Mouse (Mus musculus) kidney, postnatal 0 days (tissue): Measurements from ENCODE around the gene Ccr9. TPM values are rescaled to one million over a fixed set of nuclear protein-coding genes. Genes with fewer than 3 reads are reported as not detected.
"Not testable (repeated sequence)": the region's sequence is repeated elsewhere in the genome, so short reads cannot be mapped to it uniquely, and the experiment has no call there.

Experiments
- ATAC-seq: fragments of 200-750 bp; cut with Nextera tagmentation; replicated peaks from 2 replicates; pipeline ENCODE4 v1.8.0; 2017; ENCODE audit warnings: low read depth, moderate number of reproducible peaks, moderate TSS enrichment, moderate library complexity; ENCODE audit not compliant: low FRiP score
- DNase-seq: peaks from one replicate; pipeline ENCODE4 v3.0.0-alpha.2; 2016; ENCODE audit warnings: low spot score
- H3K27ac ChIP-seq: fragments of 300-500 bp; sonication (generic); 2 replicates; pipeline ENCODE4 v1.5.1; 2014; ENCODE audit warnings: mild to moderate bottlenecking
- H3K27me3 ChIP-seq: fragments of 300-500 bp; sonication (generic); 2 replicates; pipeline ENCODE4 v1.6.1; 2014; ENCODE audit warnings: low read length, mixed read lengths; ENCODE audit not compliant: insufficient read depth
- H3K36me3 ChIP-seq: fragments of 300-500 bp; sonication (generic); 2 replicates; pipeline ENCODE4 v1.6.1; 2014; ENCODE audit warnings: low read length, mixed read lengths; ENCODE audit not compliant: insufficient read depth
- H3K4me1 ChIP-seq: fragments of 300-500 bp; sonication (generic); replicated peaks from 2 replicates; pipeline ENCODE4 v1.6.1; 2014; ENCODE audit warnings: antibody characterized with exemption, low read length, mixed read lengths; ENCODE audit not compliant: insufficient read depth
- H3K4me2 ChIP-seq: fragments of 300-500 bp; sonication (generic); 2 replicates; pipeline ENCODE4 v1.6.1; 2014; ENCODE audit warnings: mild to moderate bottlenecking, low read length, moderate library complexity, mixed read lengths
- H3K4me3 ChIP-seq: fragments of 300-500 bp; sonication (generic); replicated peaks from 2 replicates; pipeline ENCODE4 v1.5.1; 2014; ENCODE audit warnings: low read depth, low read length
- H3K9ac ChIP-seq: fragments of 300-500 bp; sonication (generic); 2 replicates; pipeline ENCODE4 v1.6.1; 2014; ENCODE audit warnings: low read depth, low read length
- H3K9me3 ChIP-seq: fragments of 300-500 bp; sonication (generic); replicated peaks from 2 replicates; pipeline ENCODE4 v1.6.1; 2016; ENCODE audit warnings: low read length, inconsistent platforms, mixed read lengths
- CTCF ChIP-seq: IDR thresholded peaks from 2 replicates; pipeline ENCODE4 v1.5.1; 2016; ENCODE audit warnings: antibody characterized with exemption, low read depth, mild to moderate bottlenecking, moderate library complexity
- WGBS: fragments of 180-500 bp; shearing (Covaris S2); extraction: QIAGEN DNeasy Blood & Tissue Kit; methylation state at CpG from one replicate; pipeline ENCODE4 v1.1.7; 2014; 5-methylcytosine and 5-hydroxymethylcytosine counted together
- polyA plus RNA-seq: library from polyadenylated mRNA; unstranded; fragments of >200 nt; fragmentation: Nextera tagmentation; extraction: Ambion mirVana; gene quantifications from 2 replicates; pipeline ENCODE4 v1.2.1, GENCODE M21; 2015

Gene Ccr9
- polyA plus RNA-seq, 1 experiment from 2014 or later: 0.11 TPM

GRCm38 (mm10) chr9:123769532-123769931 is 91.3 kb downstream of the Ccr9 start:
- H3K27ac ChIP-seq: no peak overlapping the region
- DNase-seq: peak; percentile 7
- 47% methylated on average over 6 of the region's 6 CpGs for WGBS
- H3K27me3 ChIP-seq: no peaks in the 10 kb centered on the region
- no peak for TF ChIP-seq CTCF
- H3K4me1 ChIP-seq: no peaks in the 10 kb centered on the region
- ATAC-seq: no peak
- H3K9ac ChIP-seq: no peak overlapping the region
- H3K9me3 ChIP-seq: no peaks in the 10 kb centered on the region
- no peak overlapping the region for H3K4me3 ChIP-seq
- H3K36me3 ChIP-seq: no peaks in the 10 kb centered on the region
- no peak overlapping the region for H3K4me2 ChIP-seq

GRCm38 (mm10) chr9:123773299-123773698 is 95.1 kb downstream of the Ccr9 start:
- H3K4me3 ChIP-seq, ATAC-seq, H3K9me3 ChIP-seq, H3K4me2 ChIP-seq, H3K36me3 ChIP-seq, H3K27me3 ChIP-seq, H3K27ac ChIP-seq, H3K9ac ChIP-seq, H3K4me1 ChIP-seq, DNase-seq: not testable (repeated sequence)
- 29% methylated on average over 2 of the region's 2 CpGs for WGBS
- TF ChIP-seq CTCF: peak; percentile 41; the same call in 1 of the 2 replicates

- Histone ChIP-seq H3K36me3 (peaks cover 30% of the 10 kb centered on the region), H3K27me3 (no peaks in the 10 kb centered on the region), H3K4me3 (no peak overlapping the region), H3K27ac (no peak overlapping the region), H3K9ac (no peak overlapping the region), H3K9me3 (no peaks in the 10 kb centered on the region), H3K4me2 (no peak overlapping the region), H3K4me1 (no peaks in the 10 kb centered on the region)
- ATAC-seq: no peak
- TF ChIP-seq CTCF: no peak
- WGBS: 75% methylated on average over 4 of the region's 4 CpGs
- no peak for DNase-seq
Measured at GRCm38 (mm10) chr9:123788855-123789529, 110.8 kb downstream of the Ccr9 start.

DNA sequence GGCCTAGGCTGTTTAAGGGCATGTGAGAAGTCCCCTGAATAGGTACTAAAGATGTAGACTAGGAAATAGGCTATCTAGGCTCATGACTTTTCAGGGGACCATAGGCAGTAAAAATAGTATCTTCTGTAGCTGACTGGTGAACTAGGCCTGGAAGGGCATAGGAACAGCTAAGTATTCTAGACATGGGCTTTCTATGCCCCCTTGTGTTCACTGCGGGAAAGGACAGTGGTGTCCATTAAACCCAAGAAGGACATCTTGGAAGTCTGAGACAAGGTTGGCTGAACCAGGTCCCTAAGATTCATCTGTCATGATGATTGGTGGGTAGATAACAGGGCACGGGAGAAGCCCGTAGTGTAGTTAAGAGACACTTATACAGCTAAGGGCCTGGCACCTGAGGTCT is 117.9 kb downstream of the Ccr9 start:
- DNase-seq: peak; percentile 78
- Histone ChIP-seq H3K4me2 (no peak overlapping the region), H3K27ac (no peak overlapping the region), H3K4me3 (no peak overlapping the region), H3K27me3 (no peaks in the 10 kb centered on the region), H3K9ac (no peak overlapping the region), H3K4me1 (no peaks in the 10 kb centered on the region), H3K36me3 (peaks cover 59% of the 10 kb centered on the region), H3K9me3 (no peaks in the 10 kb centered on the region)
- WGBS: 59% methylated on average over 3 of the region's 3 CpGs
- peak; percentile 81 for TF ChIP-seq CTCF
- 0 out of 2 replicates have a peak, but pooled peaks have one; percentile 43 for ATAC-seq

- Histone ChIP-seq H3K4me3 (no peak overlapping the region), H3K4me1 (no peaks in the 10 kb centered on the region), H3K27me3 (no peaks in the 10 kb centered on the region), H3K36me3 (peaks cover 39% of the 10 kb centered on the region), H3K4me2 (no peak overlapping the region), H3K9ac (no peak overlapping the region), H3K9me3 (no peaks in the 10 kb centered on the region), H3K27ac (no peak overlapping the region)
- 94% methylated on average over 1 of the region's 1 CpGs for WGBS
- ATAC-seq (no peak), DNase-seq (no peak)
- no peak for TF ChIP-seq CTCF
Measured at GRCm38 (mm10) chr9:123801527-123801926, 123.3 kb downstream of the Ccr9 start.

GRCm38 (mm10) chr9:123802421-123802820 is 124.2 kb downstream of the Ccr9 start:
- Histone ChIP-seq H3K4me1 (no peaks in the 10 kb centered on the region), H3K27ac (no peak overlapping the region), H3K9me3 (no peaks in the 10 kb centered on the region), H3K4me2 (no peak overlapping the region), H3K9ac (no peak overlapping the region), H3K4me3 (no peak overlapping the region), H3K27me3 (no peaks in the 10 kb centered on the region), H3K36me3 (peaks cover 33% of the 10 kb centered on the region)
- 90% methylated on average over 2 of the region's 2 CpGs for WGBS
- DNase-seq (no peak), ATAC-seq (no peak)
- no peak for TF ChIP-seq CTCF

GRCm38 (mm10) chr9:123802896-123803295 is 124.7 kb downstream of the Ccr9 start:
- no peak for DNase-seq
- TF ChIP-seq CTCF: no peak

More at GRCm38 (mm10) chr9:123802896-123803295, 124.7 kb downstream of the Ccr9 start:
- Histone ChIP-seq H3K4me1 (no peaks in the 10 kb centered on the region), H3K27me3 (no peaks in the 10 kb centered on the region), H3K27ac (no peak overlapping the region), H3K9me3 (no peaks in the 10 kb centered on the region), H3K36me3 (peaks cover 32% of the 10 kb centered on the region; the same call in 1 of the 2 replicates), H3K4me2 (no peak overlapping the region), H3K4me3 (no peak overlapping the region), H3K9ac (no peak overlapping the region)
- ATAC-seq: no peak
